Mouse (Mus musculus) CH12.LX (cell line): Measurements from ENCODE around the gene Pdp2. TPM values are rescaled to one million over a fixed set of nuclear protein-coding genes. Genes with fewer than 3 reads are reported as not detected.

Experiments used
- DNase-seq: peaks from one replicate; pipeline ENCODE4 v3.0.0-alpha.2; 2013; ENCODE audit errors: extremely low read depth
- H3K27ac ChIP-seq: 2 replicates; pipeline ENCODE4 v1.5.1; 2012; ENCODE audit warnings: low read depth, mild to moderate bottlenecking, control low read depth, moderate library complexity; ENCODE audit not compliant: insufficient read depth
- H3K27me3 ChIP-seq: replicated peaks from 2 replicates; pipeline ENCODE3; 2012; ENCODE audit warnings: inconsistent platforms
- H3K36me3 ChIP-seq, 2 experiments: replicated peaks in 1 of 2; 2 replicates each; pipeline versions ENCODE3 to v1.6.1; 2012; ENCODE audit warnings: inconsistent platforms in 1 of 2, low read length in 1 of 2, mild to moderate bottlenecking in 1 of 2, mixed read lengths in 1 of 2, moderate library complexity in 1 of 2; ENCODE audit not compliant: control insufficient read depth in 1 of 2, insufficient read depth in 1 of 2
- H3K4me1 ChIP-seq, 2 experiments: 2 replicates each; pipeline ENCODE4 v1.6.1; 2012; ENCODE audit warnings: inconsistent platforms in 1 of 2, moderate library complexity in 1 of 2; ENCODE audit not compliant: insufficient read depth in 2 of 2, control insufficient read depth in 1 of 2
- H3K4me2 ChIP-seq: 2 replicates; pipeline ENCODE4 v1.6.1; 2012; ENCODE audit warnings: low read depth, mild to moderate bottlenecking, control low read depth; ENCODE audit not compliant: poor library complexity, insufficient read depth, severe bottlenecking
- H3K4me3 ChIP-seq, 3 experiments: fragments of 150-350 bp in 1 of 3; sonication (generic) in 1 of 3; replicated peaks in 1 of 3; 2 replicates each; pipeline versions ENCODE3 to v1.5.1; 2011 to 2012; ENCODE audit warnings: low read depth in 2 of 3, low read length in 2 of 3, mild to moderate bottlenecking in 2 of 3, moderate library complexity in 2 of 3, control low read depth in 1 of 3, improper control_type of control experiment in 1 of 3, inconsistent platforms in 1 of 3, mixed read lengths in 1 of 3; ENCODE audit not compliant: poor library complexity in 1 of 3
- H3K79me2 ChIP-seq: replicated peaks from 2 replicates; pipeline ENCODE4 v1.6.1; 2012; ENCODE audit warnings: mild to moderate bottlenecking, moderate library complexity; ENCODE audit not compliant: control insufficient read depth, poor library complexity, insufficient read depth, severe bottlenecking; ENCODE audit errors: extremely low read depth
- H3K9ac ChIP-seq: 2 replicates; pipeline ENCODE4 v1.6.1; 2012; ENCODE audit warnings: low read depth, mild to moderate bottlenecking, control low read depth, moderate library complexity; ENCODE audit not compliant: insufficient read depth
- H3K9me3 ChIP-seq: replicated peaks from 2 replicates; pipeline ENCODE3; 2012; ENCODE audit warnings: low read length, inconsistent platforms, mixed read lengths
- BHLHE40 ChIP-seq: IDR thresholded peaks from 2 replicates; pipeline ENCODE4 v1.6.1; 2011; ENCODE audit warnings: mild to moderate bottlenecking, low read depth, low read length, improper control_type of control experiment
- CHD2 ChIP-seq: IDR thresholded peaks from 2 replicates; pipeline ENCODE4 v1.6.1; 2011; ENCODE audit warnings: low read length, improper control_type of control experiment
- CTCF ChIP-seq, 2 experiments: IDR thresholded peaks in 1 of 2; conservative IDR thresholded peaks in 1 of 2; 2 replicates each; pipeline ENCODE4 v1.5.1; 2011 to 2012; ENCODE audit warnings: low read depth in 2 of 2, low read length in 2 of 2, improper control_type of control experiment in 1 of 2, inconsistent platforms in 1 of 2, mild to moderate bottlenecking in 1 of 2, moderate library complexity in 1 of 2
- E2F4 ChIP-seq: IDR thresholded peaks from 2 replicates; pipeline ENCODE4 v1.6.1; 2011; ENCODE audit warnings: low read depth, low read length, improper control_type of control experiment; ENCODE audit not compliant: insufficient replicate concordance
- ELF1 ChIP-seq: IDR thresholded peaks from 2 replicates; pipeline ENCODE4 v1.6.1; 2014; ENCODE audit warnings: low read depth, mild to moderate bottlenecking, inconsistent platforms, low read length, improper control_type of control experiment
- GABPA ChIP-seq: IDR thresholded peaks from 2 replicates; pipeline ENCODE4 v1.6.1; 2012; ENCODE audit warnings: low read depth, low read length, improper control_type of control experiment, inconsistent platforms; ENCODE audit not compliant: insufficient replicate concordance
- HCFC1 ChIP-seq: IDR thresholded peaks from 2 replicates; pipeline ENCODE4 v1.6.1; 2012; ENCODE audit warnings: low read depth, mild to moderate bottlenecking, inconsistent platforms, low read length, improper control_type of control experiment
- JUN ChIP-seq: IDR thresholded peaks from 2 replicates; pipeline ENCODE4 v1.6.1; 2011; ENCODE audit warnings: low read depth, mild to moderate bottlenecking, low read length, improper control_type of control experiment, moderate library complexity; ENCODE audit not compliant: insufficient read depth
- JUND ChIP-seq: conservative IDR thresholded peaks from 2 replicates; pipeline ENCODE4 v1.6.1; 2011; ENCODE audit warnings: low read depth, low read length, improper control_type of control experiment
- KAT2A ChIP-seq: IDR thresholded peaks from 2 replicates; pipeline ENCODE4 v1.6.1; 2012; ENCODE audit warnings: low read length, improper control_type of control experiment, inconsistent platforms; ENCODE audit not compliant: insufficient replicate concordance
- MAFK ChIP-seq: IDR thresholded peaks from 2 replicates; pipeline ENCODE4 v1.6.1; 2011; ENCODE audit warnings: low read length, improper control_type of control experiment; ENCODE audit not compliant: insufficient replicate concordance
- MAX ChIP-seq: IDR thresholded peaks from 2 replicates; pipeline ENCODE4 v1.6.1; 2011; ENCODE audit warnings: low read length, improper control_type of control experiment
- MAZ ChIP-seq: IDR thresholded peaks from 2 replicates; pipeline ENCODE4 v1.6.1; 2012; ENCODE audit warnings: low read depth, mild to moderate bottlenecking, inconsistent platforms, low read length, improper control_type of control experiment, moderate library complexity
- MXI1 ChIP-seq: IDR thresholded peaks from 2 replicates; pipeline ENCODE4 v1.6.1; 2011; ENCODE audit warnings: mild to moderate bottlenecking, low read depth, low read length, improper control_type of control experiment
- MYC ChIP-seq: IDR thresholded peaks from 2 replicates; pipeline ENCODE4 v1.6.1; 2011; ENCODE audit warnings: low read depth, mild to moderate bottlenecking, improper control_type of control experiment, low read length
- POLR2A ChIP-seq: IDR thresholded peaks from 2 replicates; pipeline ENCODE4 v1.6.1; 2011; ENCODE audit warnings: low read depth, mild to moderate bottlenecking, improper control_type of control experiment, low read length
- POLR2AphosphoS2 ChIP-seq: IDR thresholded peaks from 2 replicates; pipeline ENCODE4 v1.6.1; 2011; ENCODE audit warnings: low read depth, low read length, improper control_type of control experiment
- RAD21 ChIP-seq: IDR thresholded peaks from 2 replicates; pipeline ENCODE4 v1.6.1; 2011; ENCODE audit warnings: low read depth, mild to moderate bottlenecking, low read length, improper control_type of control experiment, moderate library complexity
- UBTF ChIP-seq: IDR thresholded peaks from 2 replicates; pipeline ENCODE4 v1.6.1; 2012; ENCODE audit warnings: low read depth, mild to moderate bottlenecking, inconsistent platforms, low read length, improper control_type of control experiment, moderate library complexity
- ZC3H11A ChIP-seq: IDR thresholded peaks from 2 replicates; pipeline ENCODE4 v1.6.1; 2012; ENCODE audit warnings: low read depth, mild to moderate bottlenecking, inconsistent platforms, low read length, improper control_type of control experiment
- ZKSCAN1 ChIP-seq: IDR thresholded peaks from 2 replicates; pipeline ENCODE4 v1.6.1; 2012; ENCODE audit warnings: low read depth, inconsistent platforms, low read length, improper control_type of control experiment, borderline replicate concordance
- ZMIZ1 ChIP-seq: IDR thresholded peaks from 2 replicates; pipeline ENCODE4 v1.6.1; 2012; ENCODE audit warnings: low read depth, mild to moderate bottlenecking, inconsistent platforms, low read length, improper control_type of control experiment
- ZNF384 ChIP-seq: IDR thresholded peaks from 2 replicates; pipeline ENCODE4 v1.6.1; 2012; ENCODE audit warnings: low read depth, low read length, improper control_type of control experiment, inconsistent platforms
- dilution Hi-C: fragments of 300-500 bp; cut with MboI; formaldehyde crosslinking; loops from 2 replicates; pipeline ENCODE4 v1.14.3; 2020; ENCODE audit warnings: low sequenced_read_pairs; ENCODE audit not compliant: extremely low pct_unique_long_range_greater_than_20kb, extremely low pct_ligation_motif_present
- in situ Hi-C: fragments of 300-500 bp; cut with MboI; formaldehyde crosslinking; loops from 3 replicates; pipeline ENCODE4 v1.14.3; 2019; ENCODE audit warnings: low sequenced_read_pairs, low pct_ligation_motif_present, low pct_unique_long_range_greater_than_20kb, mixed read lengths
- polyA plus RNA-seq: library from polyadenylated mRNA; unstranded; fragments of >175 nt; gene quantifications from 2 replicates; pipeline ENCODE4 v1.2.1, GENCODE M21; 2012; ENCODE audit warnings: low read depth; ENCODE audit not compliant: insufficient read length
- total RNA-seq, 2 experiments: library from RNA; depleted of rRNA; stranded (reverse); fragments of 300-350 nt in 1 of 2; fragments of >200 nt in 1 of 2; gene quantifications; 2 replicates each; pipeline ENCODE4 v1.2.3; 2012 to 2014

Gene Pdp2
- total and polyA plus RNA-seq, 3 experiments: 7.6 to 9.6 (median 8.7) TPM

GRCm38 (mm10) chr8:104640241-104640640 is 49.0 kb downstream of the Pdp2 start:
- dilution Hi-C loops (no loop called here), in situ Hi-C loops (loop anchor here (5.0 kb wide), 1 partner anchor 33 kb away; no protein-coding TSS in a partner anchor)
- peaks cover 10 to 37% of the 10 kb centered on the region in 2 experiments for H3K4me1 ChIP-seq
- peaks cover 13% of the 10 kb centered on the region for H3K79me2 ChIP-seq
- DNase-seq: no peak
- no peak overlapping the region for H3K27ac ChIP-seq
- H3K4me3 ChIP-seq: peak overlapping the region in 1 of 3 experiments; percentile 85
- H3K9me3 ChIP-seq: no peaks in the 10 kb centered on the region
- H3K4me2 ChIP-seq: peak overlapping the region; percentile 30; the same call in 1 of the 2 replicates
- peaks cover 15 to 48% of the 10 kb centered on the region in 2 experiments for H3K36me3 ChIP-seq
- peak overlapping the region; percentile 92; the same call in 1 of the 2 replicates for H3K9ac ChIP-seq
- no peak for TF ChIP-seq MYC
- TF ChIP-seq MAZ: no peak
- TF ChIP-seq POLR2A: no peak
- TF ChIP-seq ZC3H11A: no peak
- TF ChIP-seq GABPA: no peak
- TF ChIP-seq ELF1: no peak
- no peak for TF ChIP-seq HCFC1
- no peak for TF ChIP-seq UBTF
- TF ChIP-seq BHLHE40: no peak
- TF ChIP-seq RAD21: no peak
- no peaks in the 10 kb centered on the region for H3K27me3 ChIP-seq

DNA sequence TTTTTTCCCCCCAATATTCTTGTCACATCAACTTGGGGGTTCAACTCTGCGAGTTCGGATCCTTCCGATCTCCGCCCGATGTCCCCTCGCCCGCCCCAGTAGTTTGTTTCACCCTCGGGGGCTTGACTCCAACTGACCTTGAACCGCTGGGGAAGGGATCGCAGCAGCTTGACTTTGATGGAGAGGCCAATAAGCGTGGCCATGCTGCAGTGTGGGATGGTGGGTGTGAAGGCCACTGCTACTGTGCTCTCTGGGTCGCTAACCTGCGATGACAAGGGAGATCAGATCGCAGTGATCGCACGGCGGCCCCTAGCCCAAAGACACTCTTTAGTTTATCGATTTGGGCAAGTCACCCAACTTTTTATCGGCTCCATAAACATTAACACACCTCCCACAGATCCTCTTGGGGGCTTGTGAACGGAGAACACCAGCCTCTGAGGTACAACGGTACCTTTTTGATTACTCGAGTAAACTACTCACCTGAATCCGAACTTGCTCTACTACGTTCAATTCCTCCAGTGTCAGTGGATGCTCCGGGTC is 49.6 kb downstream of the Pdp2 start:
- Histone ChIP-seq H3K27me3 (no peaks in the 10 kb centered on the region), H3K4me1 (peaks cover 10 to 37% of the 10 kb centered on the region in 2 experiments), H3K4me3 (peak overlapping the region; percentile 84 to 91 (median 85)), H3K79me2 (peaks cover 13% of the 10 kb centered on the region), H3K9me3 (no peaks in the 10 kb centered on the region), H3K27ac (no peak overlapping the region), H3K4me2 (peak overlapping the region; percentile 30), H3K36me3 (peaks cover 11 to 41% of the 10 kb centered on the region in 2 experiments), H3K9ac (peak overlapping the region; percentile 92)
- dilution Hi-C loops: no loop called here
- TF ChIP-seq GABPA (no peak), ZKSCAN1 (no peak), POLR2AphosphoS2 (no peak), CTCF (conservative IDR thresholded peaks at IDR 0.05 in 1 of 2, IDR thresholded peaks at IDR 0.05 in 1 of 2; ENCODE audit: low read depth in 2 of 2, low read length in 2 of 2) (no peak), JUND (no peak), JUN (no peak), ZMIZ1 (no peak), RAD21 (no peak), MAX (no peak), HCFC1 (no peak), POLR2A (no peak), MAFK (no peak), ELF1 (no peak), ZNF384 (no peak), KAT2A (no peak), MXI1 (no peak), E2F4 (no peak), CHD2 (no peak)
- in situ Hi-C loops: loop anchor here (5.0 kb wide), 1 partner anchor 34 kb away; no protein-coding TSS in a partner anchor
- DNase-seq: no peak
